Mouse (Mus musculus) liver, embryonic 14.5 days (tissue): Measurements from ENCODE around the gene Slc13a3. TPM values are rescaled to one million over a fixed set of nuclear protein-coding genes. Genes with fewer than 3 reads are reported as not detected.

Experiments used
- ATAC-seq: fragments of 200-750 bp; cut with Nextera tagmentation; 2 replicates; pipeline ENCODE4 v1.8.0; 2017; ENCODE audit warnings: moderate number of reproducible peaks, mild to moderate bottlenecking, moderate library complexity; ENCODE audit not compliant: insufficient read depth
- DNase-seq, 3 experiments: peaks; one replicate each; pipeline ENCODE4 v3.0.0-alpha.2; 2012 to 2013; ENCODE audit warnings: low read depth in 3 of 3, low spot score in 3 of 3
- H3K27ac ChIP-seq: fragments of 300-500 bp; sonication (generic); 2 replicates; pipeline ENCODE4 v1.5.1; 2014; ENCODE audit warnings: moderate library complexity, mild to moderate bottlenecking, control low read depth, inconsistent platforms
- H3K27me3 ChIP-seq: fragments of 300-500 bp; sonication (generic); 2 replicates; pipeline ENCODE4 v1.6.1; 2014; ENCODE audit warnings: mild to moderate bottlenecking, low read length, moderate library complexity; ENCODE audit not compliant: control insufficient read depth, insufficient read depth
- H3K36me3 ChIP-seq: fragments of 300-500 bp; sonication (generic); replicated peaks from 2 replicates; pipeline ENCODE4 v1.6.1; 2014; ENCODE audit warnings: low read depth; ENCODE audit not compliant: control insufficient read depth, insufficient read depth
- H3K4me1 ChIP-seq, 2 experiments: fragments of 200-500 bp in 1 of 2; fragments of 300-500 bp in 1 of 2; sonication (generic) in 1 of 2; replicated peaks; 2 replicates each; pipeline ENCODE4 v1.6.1; 2012 to 2014; ENCODE audit warnings: antibody characterized with exemption in 1 of 2, inconsistent platforms in 1 of 2, low read length in 1 of 2; ENCODE audit not compliant: control insufficient read depth in 2 of 2, insufficient read depth in 2 of 2
- H3K4me2 ChIP-seq: fragments of 300-500 bp; sonication (generic); 2 replicates; pipeline ENCODE4 v1.6.1; 2014; ENCODE audit warnings: low read depth, mild to moderate bottlenecking, control low read depth, moderate library complexity
- H3K4me3 ChIP-seq, 2 experiments: fragments of 200-500 bp in 1 of 2; fragments of 300-500 bp in 1 of 2; sonication (generic) in 1 of 2; 2 replicates each; pipeline ENCODE4 v1.5.1; 2012 to 2014; ENCODE audit warnings: low read depth in 2 of 2, low read length in 2 of 2, mild to moderate bottlenecking in 2 of 2, control low read depth in 1 of 2, inconsistent platforms in 1 of 2, moderate library complexity in 1 of 2; ENCODE audit not compliant: insufficient read depth in 1 of 2
- H3K9ac ChIP-seq: fragments of 300-500 bp; sonication (generic); replicated peaks from 2 replicates; pipeline ENCODE4 v1.6.1; 2014; ENCODE audit warnings: mild to moderate bottlenecking, control low read depth, moderate library complexity
- H3K9me3 ChIP-seq: fragments of 300-500 bp; sonication (generic); 2 replicates; pipeline ENCODE4 v1.6.1; 2016; ENCODE audit warnings: low read length, mixed read lengths; ENCODE audit not compliant: control insufficient read depth
- CTCF ChIP-seq: IDR thresholded peaks from 2 replicates; pipeline ENCODE4 v1.5.1; 2016; ENCODE audit warnings: antibody characterized with exemption, low read depth, control low read depth
- EP300 ChIP-seq: IDR thresholded peaks from 2 replicates; pipeline ENCODE4 v1.6.1; 2016; ENCODE audit warnings: antibody characterized with exemption, low read depth
- WGBS: fragments of 180-500 bp; shearing (Covaris S2); extraction: QIAGEN DNeasy Blood & Tissue Kit; methylation state at CpG from one replicate; pipeline ENCODE4 v1.1.7; 2014; ENCODE audit not compliant: insufficient replicate concordance; 5-methylcytosine and 5-hydroxymethylcytosine counted together
- polyA plus RNA-seq, 2 experiments: library from polyadenylated mRNA; depleted of rRNA in 1 of 2; stranded (reverse) in 1 of 2; unstranded in 1 of 2; fragments of >200 nt; fragmentation: Nextera tagmentation in 1 of 2; extraction: Ambion mirVana in 1 of 2; gene quantifications; 2 replicates each; pipeline versions ENCODE4 v1.2.1 to v1.2.3; 2012 to 2014

The Slc13a3 gene
- polyA plus RNA-seq, 2 experiments, result 3.2 to 7.7 TPM

DNA sequence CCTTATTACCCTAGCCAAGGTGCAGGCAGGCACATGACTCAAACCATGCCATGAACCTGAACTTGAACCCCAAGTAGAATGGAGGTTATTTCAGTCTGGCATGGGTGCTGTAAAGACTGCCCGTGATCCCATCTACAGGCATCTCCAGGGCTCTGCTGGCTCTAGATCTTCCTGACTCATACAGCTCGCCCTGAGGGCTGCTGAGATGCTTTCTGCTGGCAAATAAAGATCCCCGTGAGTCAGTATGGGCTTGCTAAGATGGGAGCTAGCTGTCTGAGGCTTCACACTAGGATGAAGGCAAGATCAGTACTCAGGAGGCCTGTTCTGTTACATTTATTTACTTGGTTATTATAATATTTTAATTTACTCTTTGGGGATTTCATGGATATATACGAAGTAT, 80.9 kb downstream of the Slc13a3 start:
- TF ChIP-seq EP300, result no peak
- TF ChIP-seq CTCF, result no peak
- DNase-seq (no peak), ATAC-seq (no peak)
- no peak overlapping the region for H3K4me2 ChIP-seq
- no peaks in the 10 kb centered on the region for H3K27me3 ChIP-seq
- WGBS, result 57% methylated on average over 4 of the region's 4 CpGs
- no peaks in the 10 kb centered on the region for H3K9me3 ChIP-seq
- no peaks in the 10 kb centered on the region for H3K36me3 ChIP-seq
- H3K4me1 ChIP-seq, result peaks cover 0 to 2% of the 10 kb centered on the region in 2 experiments; a peak in 1 of 4 replicates
- H3K9ac ChIP-seq, result no peak overlapping the region
- H3K4me3 ChIP-seq, result no peak overlapping the region
- H3K27ac ChIP-seq, result no peak overlapping the region

DNA sequence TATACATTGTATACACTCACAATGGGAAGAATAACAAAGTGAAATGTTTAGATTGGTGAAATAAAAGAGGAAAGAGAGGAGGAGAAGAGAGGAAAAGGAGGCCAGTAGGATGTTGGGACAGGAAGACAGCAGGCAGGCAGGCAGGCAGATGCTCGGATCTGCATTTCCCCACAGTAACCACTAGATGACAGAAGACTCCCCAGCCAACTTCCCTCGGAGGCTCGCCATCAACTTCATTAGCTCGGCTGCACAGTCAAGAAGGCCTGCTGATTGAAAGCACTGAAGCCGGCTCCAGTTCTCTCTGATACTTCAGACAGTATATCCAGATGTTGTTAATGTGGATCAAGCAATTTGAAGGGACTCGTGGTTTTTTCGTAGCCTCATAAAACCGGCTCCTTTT, 81.5 kb downstream of the Slc13a3 start:
- Histone ChIP-seq H3K27me3 (no peaks in the 10 kb centered on the region), H3K27ac (no peak overlapping the region), H3K9ac (no peak overlapping the region), H3K4me1 (0 out of 4 replicates have a peak, but pooled peaks cover 0 to 2% of the 10 kb centered on the region in 2 experiments), H3K36me3 (no peaks in the 10 kb centered on the region), H3K4me2 (no peak overlapping the region), H3K4me3 (no peak overlapping the region), H3K9me3 (no peaks in the 10 kb centered on the region)
- TF ChIP-seq EP300 (no peak), CTCF (peak; percentile 74)
- DNase-seq (no peak), ATAC-seq (no peak)
- 14% methylated on average over 8 of the region's 8 CpGs for WGBS

GRCm38 (mm10) chr2:165389299-165389952, 83.6 kb downstream of the Slc13a3 start:
- H3K4me3 ChIP-seq, result no peak overlapping the region
- H3K9ac ChIP-seq, result no peak overlapping the region
- no peaks in the 10 kb centered on the region for H3K36me3 ChIP-seq
- 56% methylated on average over 6 of the region's 6 CpGs for WGBS
- H3K4me2 ChIP-seq, result no peak overlapping the region
- ATAC-seq (peak; percentile 29; the same call in 1 of the 2 replicates), DNase-seq (no peak)
- 0 out of 4 replicates have a peak, but pooled peaks cover 0 to 2% of the 10 kb centered on the region in 2 experiments for H3K4me1 ChIP-seq
- H3K27me3 ChIP-seq, result no peaks in the 10 kb centered on the region
- TF ChIP-seq EP300 (no peak), CTCF (no peak)
- no peaks in the 10 kb centered on the region for H3K9me3 ChIP-seq
- H3K27ac ChIP-seq, result no peak overlapping the region

DNA sequence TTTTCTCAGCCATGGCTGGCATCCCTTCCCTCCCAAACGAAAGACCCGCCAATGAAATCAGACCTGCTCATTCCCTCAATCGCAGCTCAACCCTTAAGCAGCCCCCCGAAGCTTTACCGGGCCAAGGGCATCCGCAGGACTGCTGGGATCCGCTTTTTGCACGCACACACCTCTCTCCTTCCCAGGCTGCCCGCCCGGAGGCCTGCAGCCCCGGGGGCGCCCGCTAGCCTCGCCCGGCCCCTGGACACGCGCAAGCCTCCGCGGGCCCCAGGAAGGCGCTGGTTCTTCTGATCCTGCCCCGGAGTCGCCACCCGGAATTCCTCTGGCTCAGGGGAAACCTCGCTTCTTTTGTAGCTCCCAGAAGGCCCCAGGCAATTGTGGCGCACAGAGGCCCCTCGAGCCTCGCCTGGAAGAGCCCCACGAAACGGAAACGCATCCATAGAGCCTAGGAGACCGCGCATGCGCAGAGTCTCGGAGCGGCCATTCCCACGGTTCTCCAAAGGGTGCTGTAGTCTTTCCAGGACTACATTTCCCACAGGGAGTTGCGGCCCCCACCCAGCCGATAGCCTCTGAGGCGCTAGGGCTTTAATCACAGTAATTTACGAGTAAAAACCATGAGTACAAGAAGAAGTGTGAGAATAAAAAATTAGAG, 85.1 kb downstream of the Slc13a3 start, which contains the start of gene Zfp334:
Gene Zfp334 (minus strand): TSS at position 416 of the 652 bp plus-strand sequence.
- 2% methylated on average over 40 of the region's 40 CpGs for WGBS
- 0 out of 4 replicates have a peak, but pooled peaks cover 0 to 2% of the 10 kb centered on the region in 2 experiments for H3K4me1 ChIP-seq

DNA sequence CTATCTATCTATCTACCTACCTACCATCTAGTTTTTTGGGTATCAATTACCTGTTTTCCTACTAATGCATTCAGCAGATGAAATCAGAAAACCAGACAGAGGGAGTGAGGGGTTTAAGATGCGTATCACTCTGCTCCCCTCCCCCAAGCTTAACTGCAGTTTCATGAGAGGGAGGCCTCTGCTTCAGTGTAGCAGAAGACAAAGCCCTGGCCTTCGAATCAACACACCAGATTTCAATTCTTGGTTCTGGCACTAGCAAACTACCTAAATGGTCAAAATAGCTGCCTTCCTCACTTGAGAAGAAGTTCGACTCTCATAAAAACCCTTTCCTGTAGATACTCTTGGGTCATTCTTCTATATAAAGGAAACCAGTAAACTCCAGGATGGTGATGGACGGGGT, 85.7 kb downstream of the Slc13a3 start:
- 32% methylated on average over 4 of the region's 4 CpGs for WGBS
- peak overlapping the region; percentile 48 to 66 for H3K4me3 ChIP-seq
- no peaks in the 10 kb centered on the region for H3K9me3 ChIP-seq
- H3K27me3 ChIP-seq, result no peaks in the 10 kb centered on the region
- peak overlapping the region; percentile 45 for H3K4me2 ChIP-seq
- 0 out of 4 replicates have a peak, but pooled peaks cover 0 to 2% of the 10 kb centered on the region in 2 experiments for H3K4me1 ChIP-seq
- no peaks in the 10 kb centered on the region; the same call in 1 of the 2 replicates for H3K36me3 ChIP-seq
- TF ChIP-seq CTCF (no peak), EP300 (no peak)
- no peak overlapping the region for H3K9ac ChIP-seq
- no peak overlapping the region for H3K27ac ChIP-seq
- ATAC-seq (no peak), DNase-seq (no peak)

More for the DNA sequence above, 85.1 kb downstream of the Slc13a3 start, which contains the start of gene Zfp334:
- no peak for TF ChIP-seq EP300
- no peak for TF ChIP-seq CTCF
- Histone ChIP-seq H3K4me3 (peak within 1 kb of the TSS; percentile 48 to 66), H3K9ac (peak within 1 kb of the TSS; percentile 28; the same call in 1 of the 2 replicates), H3K27me3 (no peaks in the 10 kb centered on the region), H3K27ac (no peak within 1 kb of the TSS), H3K4me2 (peak within 1 kb of the TSS; percentile 45), H3K36me3 (no peaks in the 10 kb centered on the region), H3K9me3 (no peaks in the 10 kb centered on the region)
- DNase-seq (peak in 2 of 3 experiments; percentile 30 to 33), ATAC-seq (peak; percentile 42)
